Mouse (Mus musculus): ENCODE measurements at regions not wholly inside any gene's neighbourhood (a gene's known extent, or its start where the extent isn't known, plus 50 kb on each side); places are given as distances from the start of the nearest gene placed in this dataset.
A peak's percentile ranks its signal among the peaks of the same experiment; 100 is the strongest.

DNA sequence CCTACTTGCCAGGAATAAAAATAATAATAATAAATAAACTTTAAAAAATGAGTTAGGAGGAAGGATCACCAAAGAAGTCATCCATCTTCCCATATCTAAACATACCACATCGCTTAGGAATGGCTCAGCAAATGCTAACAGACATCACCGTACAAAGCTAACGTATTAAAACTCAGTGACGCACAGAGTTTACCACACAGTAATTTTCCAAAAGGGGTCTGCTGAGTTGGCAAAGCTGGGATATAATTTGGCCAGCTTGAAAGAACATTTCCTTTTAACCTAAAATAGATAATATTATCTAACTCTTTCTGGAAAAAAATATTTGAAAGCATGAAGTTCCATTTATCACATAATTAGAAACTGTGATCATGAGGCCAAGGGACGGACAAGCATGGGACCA lies 268.6 kb downstream of the Nfkbiz start:
- no peak overlapping the region for H3K4me2 ChIP-seq
- 58% methylated on average over 5 of the region's 5 CpGs for WGBS
- no peak overlapping the region for H3K27ac ChIP-seq
- H3K9ac ChIP-seq: no peak overlapping the region
- 0 out of 2 replicates have a peak, but pooled peaks cover 7% of the 10 kb centered on the region for H3K4me1 ChIP-seq
- no peak; the same call in 1 of the 2 replicates for ATAC-seq (ENCODE audit: borderline replicate concordance, extremely low read depth, low FRiP score, low TSS enrichment)
- H3K36me3 ChIP-seq: no peaks in the 10 kb centered on the region
- no peaks in the 10 kb centered on the region for H3K27me3 ChIP-seq
- H3K9me3 ChIP-seq: no peaks in the 10 kb centered on the region
- H3K4me3 ChIP-seq: no peak overlapping the region

DNA sequence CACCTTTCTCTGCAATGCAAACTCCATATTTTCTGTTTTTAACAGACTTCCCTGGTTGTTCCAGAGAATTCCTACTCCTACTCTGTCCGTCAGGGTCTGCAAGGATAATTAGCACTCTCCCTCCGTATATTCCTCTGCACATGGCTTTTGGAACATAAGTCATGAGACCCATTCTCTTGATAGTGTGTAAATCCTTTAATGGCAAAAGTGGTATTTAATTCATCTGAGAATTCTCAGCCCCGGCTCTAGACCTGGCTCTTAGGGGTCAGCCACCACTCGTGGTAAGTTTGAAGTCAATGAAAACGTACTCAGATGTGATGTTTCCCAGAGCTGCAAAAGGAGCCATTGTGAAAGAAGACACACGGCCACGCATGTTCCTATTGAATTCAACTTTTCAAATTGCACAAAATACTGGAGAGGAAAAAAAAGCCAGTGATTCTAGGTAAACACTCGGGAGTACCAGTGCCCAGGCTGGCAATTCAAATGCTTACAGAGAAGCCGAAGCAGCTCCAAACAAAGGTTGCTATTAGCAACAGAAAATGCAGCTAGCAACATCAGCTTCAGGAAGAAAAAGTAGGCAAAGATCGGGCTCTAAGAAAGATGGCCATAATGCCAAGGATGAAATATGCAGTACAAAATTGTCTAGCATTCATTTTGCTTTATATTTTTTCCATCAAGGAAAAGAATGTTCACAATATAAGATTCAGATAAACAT lies 258.2 kb upstream of the Zpld1 start:
- 49% methylated on average over 10 of the region's 10 CpGs for WGBS
- no peaks in the 10 kb centered on the region for H3K27me3 ChIP-seq
- no peaks in the 10 kb centered on the region for H3K4me1 ChIP-seq
- H3K4me3 ChIP-seq: no peak overlapping the region
- peak overlapping the region; percentile 23; the same call in 1 of the 2 replicates for H3K4me2 ChIP-seq
- H3K27ac ChIP-seq: no peak overlapping the region
- H3K9ac ChIP-seq: no peak overlapping the region
- ATAC-seq (ENCODE audit: borderline replicate concordance, extremely low read depth, low FRiP score, low TSS enrichment): no peak
- no peaks in the 10 kb centered on the region for H3K9me3 ChIP-seq
- H3K36me3 ChIP-seq: no peaks in the 10 kb centered on the region

DNA sequence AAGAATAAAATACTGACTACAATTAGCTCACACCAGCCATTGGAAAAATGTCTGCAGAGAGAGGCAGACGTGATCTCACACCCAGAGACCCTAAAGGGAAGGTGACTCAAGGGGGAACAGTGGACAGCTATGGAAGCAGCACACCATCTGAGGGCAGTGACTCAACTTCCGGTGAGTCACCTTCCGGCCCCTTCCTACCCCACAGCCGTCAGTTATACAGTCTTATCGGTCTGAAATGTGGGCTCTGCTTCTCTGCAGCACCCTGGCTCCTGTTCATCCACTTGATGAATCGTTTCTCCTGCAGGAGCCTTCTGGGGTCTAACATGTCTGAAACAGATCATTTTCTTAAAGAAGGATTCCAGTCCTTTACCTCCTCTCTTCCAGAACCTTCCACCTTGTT lies 257.4 kb upstream of the Zpld1 start:
- H3K27me3 ChIP-seq: no peaks in the 10 kb centered on the region
- no peak; the same call in 1 of the 2 replicates for ATAC-seq (ENCODE audit: borderline replicate concordance, extremely low read depth, low FRiP score, low TSS enrichment)
- H3K9ac ChIP-seq: no peak overlapping the region
- H3K27ac ChIP-seq: no peak overlapping the region
- no peaks in the 10 kb centered on the region for H3K36me3 ChIP-seq
- no peak overlapping the region for H3K4me3 ChIP-seq
- H3K4me1 ChIP-seq: no peaks in the 10 kb centered on the region
- H3K4me2 ChIP-seq: no peak overlapping the region
- no peaks in the 10 kb centered on the region for H3K9me3 ChIP-seq
- 51% methylated on average over 6 of the region's 6 CpGs for WGBS

DNA sequence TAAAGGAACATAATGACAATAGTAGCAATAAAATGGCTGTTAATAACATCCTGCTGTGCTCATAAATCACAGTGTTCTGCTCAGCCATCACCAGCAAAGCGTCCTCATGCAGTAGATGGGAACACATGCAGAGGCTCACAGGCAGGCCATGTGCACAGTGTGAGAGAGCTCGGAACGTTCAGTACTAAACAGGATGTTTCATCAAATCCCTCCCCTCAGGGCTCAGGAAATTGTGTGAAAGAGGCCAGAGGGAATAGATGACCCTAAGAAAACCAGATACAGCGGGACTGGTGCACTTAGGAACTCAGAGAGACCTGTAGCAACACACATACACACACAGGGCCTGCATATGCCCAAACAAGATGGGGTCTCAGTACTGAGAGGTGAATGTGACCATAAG lies 256.1 kb upstream of the Zpld1 start:
- H3K4me2 ChIP-seq: no peak overlapping the region
- H3K4me1 ChIP-seq: no peaks in the 10 kb centered on the region
- no peaks in the 10 kb centered on the region for H3K36me3 ChIP-seq
- H3K9ac ChIP-seq: no peak overlapping the region
- ATAC-seq (ENCODE audit: borderline replicate concordance, extremely low read depth, low FRiP score, low TSS enrichment): no peak
- 63% methylated on average over 4 of the region's 4 CpGs for whole genome bisulfite sequencing
- no peaks in the 10 kb centered on the region for H3K9me3 ChIP-seq
- H3K4me3 ChIP-seq: no peak overlapping the region
- H3K27me3 ChIP-seq: no peaks in the 10 kb centered on the region
- no peak overlapping the region for H3K27ac ChIP-seq

DNA sequence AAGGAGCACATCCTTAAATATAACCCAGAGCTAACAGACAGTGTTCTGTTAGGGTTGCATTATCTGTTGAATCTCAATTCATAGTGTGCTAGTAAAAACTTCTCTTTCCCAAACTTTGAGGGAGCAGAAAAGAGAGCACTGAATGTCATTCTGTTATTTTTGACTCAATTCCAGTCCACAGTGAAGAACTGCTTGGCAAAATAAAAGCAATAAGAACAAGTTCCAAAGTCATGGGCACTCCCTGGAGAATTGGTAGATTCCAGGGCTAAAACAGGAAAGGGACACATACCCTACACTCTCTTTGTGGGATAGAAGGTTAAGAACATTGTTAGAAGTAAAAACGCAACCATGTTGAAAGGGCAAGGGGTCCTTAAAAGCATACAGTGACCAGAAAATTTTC lies 253.6 kb upstream of the Zpld1 start:
- no peak for ATAC-seq (ENCODE audit: borderline replicate concordance, extremely low read depth, low FRiP score, low TSS enrichment)
- H3K4me3 ChIP-seq: no peak overlapping the region
- 83% methylated on average over 1 of the region's 1 CpGs for WGBS
- H3K9me3 ChIP-seq: no peaks in the 10 kb centered on the region
- no peak overlapping the region for H3K9ac ChIP-seq
- no peak overlapping the region for H3K4me2 ChIP-seq
- no peaks in the 10 kb centered on the region for H3K36me3 ChIP-seq
- H3K27me3 ChIP-seq: no peaks in the 10 kb centered on the region
- H3K27ac ChIP-seq: no peak overlapping the region
- no peaks in the 10 kb centered on the region for H3K4me1 ChIP-seq

DNA sequence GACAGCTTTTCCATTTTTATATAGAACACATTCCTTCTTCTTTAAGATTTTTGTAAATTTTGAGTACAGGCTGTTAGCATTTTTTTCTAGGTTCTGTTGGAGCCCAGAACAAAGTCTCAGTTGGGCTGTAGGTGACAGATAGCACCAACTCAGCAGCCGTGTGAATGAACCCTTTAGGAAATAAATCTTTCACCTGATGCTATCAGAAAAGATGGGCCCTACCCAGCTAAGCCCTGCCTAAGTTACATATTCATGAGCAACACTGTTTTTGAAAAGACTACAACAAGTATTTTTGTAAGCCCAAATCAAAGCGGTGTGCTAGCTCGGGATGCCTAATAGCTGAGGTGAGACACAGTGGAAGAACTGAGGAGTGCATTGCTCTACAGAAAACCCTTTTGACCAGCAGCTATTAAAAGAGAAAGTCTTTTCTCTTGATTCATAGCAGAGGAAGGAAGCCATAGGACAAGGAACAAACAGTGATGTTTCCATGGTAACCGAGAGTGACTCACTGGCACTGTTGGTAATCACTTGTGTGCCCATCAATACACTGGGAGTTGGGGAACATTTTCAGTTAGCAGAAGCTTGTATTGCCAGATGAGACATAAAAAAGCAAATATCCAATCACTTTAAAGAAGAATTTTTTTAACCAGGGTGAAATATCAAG lies 253.0 kb upstream of the Zpld1 start:
- no peak for ATAC-seq (ENCODE audit: borderline replicate concordance, extremely low read depth, low FRiP score, low TSS enrichment)

DNA sequence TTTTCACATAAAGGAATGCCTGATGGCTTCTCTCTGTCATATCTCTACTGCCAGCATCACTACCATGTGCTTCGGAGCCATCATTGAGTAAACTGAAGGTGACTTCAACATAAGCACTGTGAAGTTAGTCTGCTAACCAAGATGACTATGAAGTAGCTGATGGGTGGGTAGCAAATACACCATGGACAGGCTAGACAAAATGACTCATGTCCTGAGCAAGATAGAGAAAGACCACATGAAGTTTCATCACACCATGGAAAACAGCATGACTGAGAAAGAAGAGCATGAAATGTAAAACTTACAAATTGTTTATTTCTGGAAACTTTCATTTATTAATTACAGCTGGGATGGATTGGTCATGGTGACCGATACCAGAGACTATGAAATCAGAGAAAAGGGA lies 249.3 kb upstream of the Zpld1 start:
- no peak for ATAC-seq (ENCODE audit: borderline replicate concordance, extremely low read depth, low FRiP score, low TSS enrichment)
- no peak overlapping the region for H3K9ac ChIP-seq
- 88% methylated on average over 2 of the region's 2 CpGs for WGBS
- no peak overlapping the region for H3K27ac ChIP-seq
- no peak overlapping the region for H3K4me3 ChIP-seq
- no peaks in the 10 kb centered on the region for H3K27me3 ChIP-seq
- no peaks in the 10 kb centered on the region for H3K4me1 ChIP-seq
- H3K9me3 ChIP-seq: no peaks in the 10 kb centered on the region
- H3K36me3 ChIP-seq: no peaks in the 10 kb centered on the region
- no peak overlapping the region for H3K4me2 ChIP-seq

More for the DNA sequence above, 253.0 kb upstream of the Zpld1 start:
- Histone ChIP-seq H3K27ac (no peak overlapping the region), H3K27me3 (no peaks in the 10 kb centered on the region), H3K4me1 (no peaks in the 10 kb centered on the region), H3K4me2 (no peak overlapping the region), H3K4me3 (no peak overlapping the region), H3K9me3 (no peaks in the 10 kb centered on the region), H3K9ac (no peak overlapping the region), H3K36me3 (no peaks in the 10 kb centered on the region)
- WGBS: 76% methylated on average over 4 of the region's 4 CpGs

DNA sequence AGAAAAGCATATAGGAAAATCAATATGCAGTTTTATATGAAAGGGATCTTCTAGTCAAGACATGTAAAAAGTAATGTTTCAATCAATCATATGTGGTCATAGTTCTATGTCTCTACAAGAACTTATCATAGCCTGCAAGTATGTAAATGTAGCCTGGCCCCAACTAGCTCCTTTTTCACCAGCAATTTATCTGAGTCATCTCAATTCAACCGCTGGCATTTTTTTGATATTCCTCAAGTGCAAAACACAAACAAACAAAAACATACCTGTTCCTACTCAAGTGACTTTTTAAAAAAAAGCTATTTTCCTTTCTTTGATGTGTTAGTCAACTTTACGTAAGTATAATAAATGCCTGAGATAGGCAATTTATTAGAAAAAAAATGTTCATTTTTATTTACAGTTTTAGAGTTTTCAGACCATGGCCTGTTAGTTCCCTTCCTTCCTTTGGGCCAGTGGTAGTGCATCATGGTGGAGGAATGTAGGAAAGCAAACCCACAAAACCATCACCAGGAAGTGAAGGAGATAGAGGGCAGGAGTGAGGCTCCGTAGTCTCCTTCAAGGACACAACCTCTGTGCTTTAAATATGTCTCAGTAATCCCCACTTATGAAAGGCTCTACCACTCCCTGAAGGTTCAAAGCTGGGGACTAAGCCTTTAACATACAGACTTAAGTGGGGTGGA lies 242.7 kb upstream of the Zpld1 start:
- no peak overlapping the region for H3K4me3 ChIP-seq
- no peaks in the 10 kb centered on the region for H3K4me1 ChIP-seq
- no peak overlapping the region for H3K9ac ChIP-seq
- no peak overlapping the region for H3K27ac ChIP-seq
- H3K9me3 ChIP-seq: no peaks in the 10 kb centered on the region
- H3K4me2 ChIP-seq: no peak overlapping the region
- no peaks in the 10 kb centered on the region for H3K27me3 ChIP-seq
- no peaks in the 10 kb centered on the region for H3K36me3 ChIP-seq
- no peak for ATAC-seq (ENCODE audit: borderline replicate concordance, extremely low read depth, low FRiP score, low TSS enrichment)
- 78% methylated on average over 3 of the region's 3 CpGs for WGBS

DNA sequence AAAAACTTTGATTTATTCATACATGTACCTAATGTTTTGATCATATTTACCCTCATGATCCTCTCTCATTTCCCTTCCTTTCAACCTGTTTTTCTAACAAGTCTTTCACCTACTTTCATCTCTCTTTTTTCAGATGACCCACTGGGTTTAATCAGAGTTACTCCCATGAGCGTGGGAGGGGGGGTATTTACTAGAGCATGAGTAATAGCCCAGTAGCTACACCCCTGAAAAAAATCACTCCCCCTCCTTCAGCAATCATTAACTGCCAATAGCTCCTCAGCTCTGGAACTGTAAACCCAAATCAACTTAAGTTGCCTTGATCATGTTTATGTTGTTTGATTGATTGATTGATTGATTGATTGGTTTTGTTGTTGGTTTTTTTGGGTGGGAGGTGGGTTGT lies 241.4 kb upstream of the Zpld1 start:
- no peaks in the 10 kb centered on the region for H3K9me3 ChIP-seq
- H3K4me1 ChIP-seq: no peaks in the 10 kb centered on the region
- no peak overlapping the region for H3K27ac ChIP-seq
- H3K9ac ChIP-seq: no peak overlapping the region
- no peaks in the 10 kb centered on the region for H3K27me3 ChIP-seq
- no peak overlapping the region for H3K4me3 ChIP-seq
- WGBS: 62% methylated on average over 1 of the region's 1 CpGs
- H3K4me2 ChIP-seq: no peak overlapping the region
- no peaks in the 10 kb centered on the region for H3K36me3 ChIP-seq
- ATAC-seq (ENCODE audit: borderline replicate concordance, extremely low read depth, low FRiP score, low TSS enrichment): no peak

DNA sequence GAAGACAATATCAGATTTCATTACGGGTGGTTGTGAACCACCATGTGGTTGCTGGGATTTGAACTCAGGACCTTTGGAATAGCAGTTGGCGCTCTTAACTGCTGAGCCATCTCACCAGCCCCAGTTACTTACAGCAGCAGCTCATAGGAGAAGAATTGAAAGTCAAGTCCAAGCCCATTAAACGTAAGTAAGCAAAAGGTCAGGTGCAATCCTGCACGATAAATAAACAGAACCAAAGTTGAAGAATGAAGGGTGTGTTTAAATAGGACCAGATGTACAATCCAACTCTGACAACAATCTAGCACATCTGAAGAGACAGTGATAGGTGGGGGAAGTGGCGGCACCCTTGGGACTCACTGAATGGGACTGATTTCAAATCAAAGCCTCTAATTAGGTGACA lies 239.8 kb upstream of the Zpld1 start:
- 74% methylated on average over 5 of the region's 5 CpGs for WGBS
- no peak overlapping the region for H3K27ac ChIP-seq
- no peak overlapping the region for H3K9ac ChIP-seq
- H3K36me3 ChIP-seq: no peaks in the 10 kb centered on the region
- no peak overlapping the region for H3K4me2 ChIP-seq
- ATAC-seq (ENCODE audit: borderline replicate concordance, extremely low read depth, low FRiP score, low TSS enrichment): no peak
- H3K4me1 ChIP-seq: no peaks in the 10 kb centered on the region
- no peaks in the 10 kb centered on the region for H3K27me3 ChIP-seq
- no peak overlapping the region for H3K4me3 ChIP-seq
- H3K9me3 ChIP-seq: no peaks in the 10 kb centered on the region

DNA sequence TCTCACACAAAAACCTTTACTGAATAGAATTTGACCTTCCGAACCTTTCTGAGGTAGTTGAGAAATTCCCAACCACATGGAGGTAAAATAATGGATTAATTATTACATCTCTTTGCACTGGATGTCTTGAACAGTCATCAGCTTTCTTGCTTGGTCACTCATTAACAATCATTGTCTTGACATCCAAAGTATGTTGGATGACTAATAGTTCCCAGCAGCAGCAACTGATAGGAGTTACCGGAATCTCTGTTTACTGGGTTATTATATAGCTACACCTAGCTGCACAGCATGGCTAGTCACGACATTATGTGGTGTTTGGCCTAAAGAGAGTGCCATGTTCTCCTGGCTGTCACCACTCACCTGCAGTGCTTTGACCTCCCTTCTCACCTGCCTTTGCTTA lies 234.9 kb upstream of the Zpld1 start:
- Histone ChIP-seq H3K27me3 (no peaks in the 10 kb centered on the region), H3K9ac (no peak overlapping the region), H3K36me3 (no peaks in the 10 kb centered on the region), H3K4me3 (no peak overlapping the region), H3K9me3 (no peaks in the 10 kb centered on the region), H3K4me2 (no peak overlapping the region), H3K4me1 (no peaks in the 10 kb centered on the region), H3K27ac (no peak overlapping the region)
- no peak for ATAC-seq (ENCODE audit: borderline replicate concordance, extremely low read depth, low FRiP score, low TSS enrichment)
- 65% methylated on average over 3 of the region's 3 CpGs for WGBS

DNA sequence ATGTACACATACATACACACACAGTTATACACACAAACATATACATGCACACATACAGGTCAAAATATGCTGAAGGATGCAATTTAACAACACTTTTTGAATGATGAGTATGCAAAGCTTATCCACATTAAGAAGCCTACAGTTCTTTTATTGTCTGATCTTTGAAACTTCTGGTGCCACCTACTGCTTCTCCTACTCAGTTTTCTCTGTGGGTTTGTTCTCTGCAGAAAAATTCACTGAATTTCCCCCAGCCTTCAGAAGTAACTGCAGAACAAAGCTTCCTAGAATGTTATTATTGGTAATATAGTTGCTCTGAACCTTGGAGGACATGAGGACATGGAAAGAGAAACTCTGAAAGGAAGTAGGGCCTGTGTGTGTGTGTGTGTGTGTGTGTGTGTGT lies 233.1 kb upstream of the Zpld1 start:
- Histone ChIP-seq H3K4me1 (no peaks in the 10 kb centered on the region), H3K9ac (no peak overlapping the region), H3K27me3 (no peaks in the 10 kb centered on the region), H3K27ac (no peak overlapping the region), H3K36me3 (no peaks in the 10 kb centered on the region), H3K4me3 (no peak overlapping the region), H3K4me2 (no peak overlapping the region), H3K9me3 (no peaks in the 10 kb centered on the region)
- no peak for ATAC-seq (ENCODE audit: borderline replicate concordance, extremely low read depth, low FRiP score, low TSS enrichment)
